Mouse (Mus musculus) forebrain, embryonic 16.5 days (tissue): ENCODE measurements around the gene Atp5f1. TPM values are rescaled to one million over a fixed set of nuclear protein-coding genes. Genes with fewer than 3 reads are reported as not detected.

Source experiments
- ATAC-seq: fragments of 200-750 bp; cut with Nextera tagmentation; 2 replicates; pipeline ENCODE4 v1.8.0; 2017; ENCODE audit warnings: mild to moderate bottlenecking, moderate library complexity
- H3K27ac ChIP-seq: fragments of 300-500 bp; sonication (generic); 2 replicates; pipeline ENCODE4 v1.5.1; 2014; ENCODE audit warnings: low read length, control low read depth
- H3K27me3 ChIP-seq: fragments of 300-500 bp; sonication (generic); replicated peaks from 2 replicates; pipeline ENCODE4 v1.6.1; 2014; ENCODE audit warnings: low read length; ENCODE audit not compliant: control insufficient read depth, insufficient read depth
- H3K36me3 ChIP-seq: fragments of 300-500 bp; sonication (generic); 2 replicates; pipeline ENCODE4 v1.6.1; 2014; ENCODE audit not compliant: control insufficient read depth, insufficient read depth
- H3K4me1 ChIP-seq: fragments of 300-500 bp; sonication (generic); replicated peaks from 2 replicates; pipeline ENCODE4 v1.6.1; 2014; ENCODE audit warnings: low read length; ENCODE audit not compliant: control insufficient read depth, insufficient read depth
- H3K4me2 ChIP-seq: fragments of 300-500 bp; sonication (generic); 2 replicates; pipeline ENCODE4 v1.6.1; 2014; ENCODE audit warnings: mild to moderate bottlenecking, low read length, control low read depth
- H3K4me3 ChIP-seq: fragments of 300-500 bp; sonication (generic); replicated peaks from 2 replicates; pipeline ENCODE4 v1.5.1; 2014; ENCODE audit warnings: mild to moderate bottlenecking, low read length, control low read depth
- H3K9ac ChIP-seq: fragments of 300-500 bp; sonication (generic); replicated peaks from 2 replicates; pipeline ENCODE4 v1.6.1; 2014; ENCODE audit warnings: low read depth, low read length, control low read depth
- H3K9me3 ChIP-seq: fragments of 300-500 bp; sonication (generic); 2 replicates; pipeline ENCODE4 v1.6.1; 2016; ENCODE audit warnings: low read length; ENCODE audit not compliant: control insufficient read depth
- WGBS: fragments of 180-500 bp; shearing (Covaris S2); extraction: QIAGEN DNeasy Blood & Tissue Kit; methylation state at CpG from one replicate; pipeline ENCODE4 v1.1.7; 2014; 5-methylcytosine and 5-hydroxymethylcytosine counted together
- polyA plus RNA-seq: library from polyadenylated mRNA; unstranded; fragments of >200 nt; fragmentation: Nextera tagmentation; extraction: Ambion mirVana; gene quantifications from 2 replicates; pipeline ENCODE4 v1.2.1, GENCODE M21; 2015

The Atp5f1 gene
- polyA plus RNA-seq, 1 experiment from 2014 or later, result 482 TPM

GRCm38 (mm10) chr3:105907956-105908655 is 51.8 kb downstream of the Atp5f1 start:
- H3K27me3 ChIP-seq, result no peaks in the 10 kb centered on the region
- WGBS, result 33% methylated on average over 9 of the region's 9 CpGs
- no peaks in the 10 kb centered on the region for H3K4me1 ChIP-seq
- H3K27ac ChIP-seq, result no peak overlapping the region
- H3K36me3 ChIP-seq, result no peaks in the 10 kb centered on the region
- H3K9ac ChIP-seq, result no peak overlapping the region
- no peak for ATAC-seq
- H3K4me2 ChIP-seq, result no peak overlapping the region
- no peak overlapping the region for H3K4me3 ChIP-seq
- no peaks in the 10 kb centered on the region for H3K9me3 ChIP-seq

GRCm38 (mm10) chr3:105904721-105905120 is 55.2 kb downstream of the Atp5f1 start:
- WGBS, result 93% methylated on average over 9 of the region's 9 CpGs
- Histone ChIP-seq H3K4me1 (no peaks in the 10 kb centered on the region), H3K27ac (no peak overlapping the region), H3K9ac (no peak overlapping the region), H3K27me3 (no peaks in the 10 kb centered on the region), H3K4me2 (no peak overlapping the region), H3K4me3 (no peak overlapping the region), H3K36me3 (no peaks in the 10 kb centered on the region), H3K9me3 (no peaks in the 10 kb centered on the region)
- no peak for ATAC-seq

- no peak overlapping the region for H3K4me3 ChIP-seq
- H3K36me3 ChIP-seq, result no peaks in the 10 kb centered on the region
- H3K27ac ChIP-seq, result no peak overlapping the region
- H3K9me3 ChIP-seq, result no peaks in the 10 kb centered on the region
- H3K9ac ChIP-seq, result no peak overlapping the region
- H3K27me3 ChIP-seq, result no peaks in the 10 kb centered on the region
- no peak for ATAC-seq
- H3K4me1 ChIP-seq, result no peaks in the 10 kb centered on the region
- no peak overlapping the region for H3K4me2 ChIP-seq
- WGBS, result 82% methylated on average over 4 of the region's 4 CpGs
These were observed 55.7 kb downstream of the Atp5f1 start for GRCm38 (mm10) chr3:105904213-105904612.

- H3K4me1 ChIP-seq, result no peaks in the 10 kb centered on the region
- H3K9me3 ChIP-seq, result no peaks in the 10 kb centered on the region
- no peak overlapping the region for H3K9ac ChIP-seq
- no peak for ATAC-seq
- H3K27me3 ChIP-seq, result no peaks in the 10 kb centered on the region
- H3K4me2 ChIP-seq, result no peak overlapping the region
- H3K36me3 ChIP-seq, result no peaks in the 10 kb centered on the region
- H3K4me3 ChIP-seq, result no peak overlapping the region
- no peak overlapping the region for H3K27ac ChIP-seq
- WGBS, result 80% methylated on average over 4 of the region's 4 CpGs
These were observed 58.4 kb downstream of the Atp5f1 start for GRCm38 (mm10) chr3:105901468-105901867.

GRCm38 (mm10) chr3:105900716-105901115 is 59.2 kb downstream of the Atp5f1 start:
- Histone ChIP-seq H3K9me3 (no peaks in the 10 kb centered on the region), H3K9ac (no peak overlapping the region), H3K4me2 (no peak overlapping the region), H3K4me1 (no peaks in the 10 kb centered on the region), H3K27ac (no peak overlapping the region), H3K36me3 (no peaks in the 10 kb centered on the region), H3K4me3 (no peak overlapping the region), H3K27me3 (no peaks in the 10 kb centered on the region)
- 82% methylated on average over 3 of the region's 3 CpGs for WGBS
- ATAC-seq, result no peak

GRCm38 (mm10) chr3:105900266-105900665 is 59.6 kb downstream of the Atp5f1 start:
- no peak overlapping the region for H3K27ac ChIP-seq
- 79% methylated on average over 6 of the region's 6 CpGs for WGBS
- no peak overlapping the region for H3K9ac ChIP-seq
- no peaks in the 10 kb centered on the region for H3K9me3 ChIP-seq
- no peaks in the 10 kb centered on the region for H3K36me3 ChIP-seq
- H3K4me3 ChIP-seq, result no peak overlapping the region
- ATAC-seq, result no peak
- no peaks in the 10 kb centered on the region for H3K27me3 ChIP-seq
- H3K4me2 ChIP-seq, result no peak overlapping the region
- H3K4me1 ChIP-seq, result no peaks in the 10 kb centered on the region

GRCm38 (mm10) chr3:105899394-105900147 is 60.3 kb downstream of the Atp5f1 start:
- H3K9me3 ChIP-seq, result no peaks in the 10 kb centered on the region
- WGBS, result 38% methylated on average over 8 of the region's 8 CpGs
- ATAC-seq, result peak; percentile 75
- no peak overlapping the region for H3K27ac ChIP-seq
- H3K9ac ChIP-seq, result no peak overlapping the region
- no peak overlapping the region for H3K4me3 ChIP-seq
- no peaks in the 10 kb centered on the region for H3K27me3 ChIP-seq
- H3K4me1 ChIP-seq, result no peaks in the 10 kb centered on the region
- H3K36me3 ChIP-seq, result no peaks in the 10 kb centered on the region
- H3K4me2 ChIP-seq, result no peak overlapping the region

GRCm38 (mm10) chr3:105898861-105899260 is 61.0 kb downstream of the Atp5f1 start:
- H3K27ac ChIP-seq, result no peak overlapping the region
- no peak overlapping the region for H3K9ac ChIP-seq
- H3K36me3 ChIP-seq, result no peaks in the 10 kb centered on the region
- no peak for ATAC-seq
- H3K9me3 ChIP-seq, result no peaks in the 10 kb centered on the region
- H3K4me2 ChIP-seq, result no peak overlapping the region
- H3K4me1 ChIP-seq, result no peaks in the 10 kb centered on the region
- WGBS, result 94% methylated on average over 11 of the region's 11 CpGs
- no peak overlapping the region for H3K4me3 ChIP-seq
- no peaks in the 10 kb centered on the region for H3K27me3 ChIP-seq

GRCm38 (mm10) chr3:105898325-105898724 is 61.6 kb downstream of the Atp5f1 start:
- Histone ChIP-seq H3K9ac (no peak overlapping the region), H3K36me3 (no peaks in the 10 kb centered on the region), H3K27ac (no peak overlapping the region), H3K4me2 (no peak overlapping the region), H3K4me1 (no peaks in the 10 kb centered on the region), H3K4me3 (no peak overlapping the region), H3K9me3 (no peaks in the 10 kb centered on the region), H3K27me3 (no peaks in the 10 kb centered on the region)
- WGBS, result 92% methylated on average over 2 of the region's 2 CpGs
- ATAC-seq, result no peak
